Mouse (Mus musculus): ENCODE data around the gene Wasf2. TPM values are rescaled to one million over a fixed set of nuclear protein-coding genes. Genes with fewer than 3 reads are reported as not detected.

The Wasf2 gene
- total RNA-seq, 2 experiments from 2014 or later = 56.9 to 236 TPM

GRCm38 (mm10) chr4:133121416-133121815, 8.9 kb upstream of the Wasf2 start:
- no peak for ATAC-seq (ENCODE audit: poor library complexity, severe bottlenecking)

GRCm38 (mm10) chr4:133121974-133122637, 8.2 kb upstream of the Wasf2 start:
- no peak for ATAC-seq (ENCODE audit: poor library complexity, severe bottlenecking)

- ATAC-seq (ENCODE audit: poor library complexity, severe bottlenecking) = no peak
Measured at GRCm38 (mm10) chr4:133127079-133127478, 3.2 kb upstream of the Wasf2 start.

- no peak for ATAC-seq (ENCODE audit: poor library complexity, severe bottlenecking)
Measured at GRCm38 (mm10) chr4:133127894-133128293, 2.4 kb upstream of the Wasf2 start.

- no peak for ATAC-seq (ENCODE audit: poor library complexity, severe bottlenecking)
Measured at GRCm38 (mm10) chr4:133129391-133129790, 914 bp upstream of the Wasf2 start.

- ATAC-seq (ENCODE audit: poor library complexity, severe bottlenecking) = 0 out of 2 replicates have a peak, but pooled peaks have one; percentile 12
Measured at GRCm38 (mm10) chr4:133130890-133131741, 811 bp downstream of the Wasf2 start.

GRCm38 (mm10) chr4:133132027-133132426, 1.7 kb downstream of the Wasf2 start:
- peak; percentile 38 for ATAC-seq (ENCODE audit: poor library complexity, severe bottlenecking)

- no peak for ATAC-seq (ENCODE audit: poor library complexity, severe bottlenecking)
Measured at GRCm38 (mm10) chr4:133136946-133137345, 6.6 kb downstream of the Wasf2 start.

- ATAC-seq (ENCODE audit: poor library complexity, severe bottlenecking) = peak; percentile 56; the same call in 1 of the 2 replicates
Measured at GRCm38 (mm10) chr4:133138971-133139370, 8.7 kb downstream of the Wasf2 start.

GRCm38 (mm10) chr4:133155006-133155405, 24.7 kb downstream of the Wasf2 start:
- ATAC-seq (ENCODE audit: poor library complexity, severe bottlenecking) = no peak

- no peak for ATAC-seq (ENCODE audit: poor library complexity, severe bottlenecking)
Measured at GRCm38 (mm10) chr4:133155726-133156125, 25.4 kb downstream of the Wasf2 start.

GRCm38 (mm10) chr4:133156422-133156821, 26.1 kb downstream of the Wasf2 start:
- no peak for ATAC-seq (ENCODE audit: poor library complexity, severe bottlenecking)

GRCm38 (mm10) chr4:133156831-133157230, 26.5 kb downstream of the Wasf2 start:
- ATAC-seq (ENCODE audit: poor library complexity, severe bottlenecking) = no peak

- ATAC-seq (ENCODE audit: poor library complexity, severe bottlenecking) = peak; percentile 75
Measured at GRCm38 (mm10) chr4:133159127-133159526, 28.8 kb downstream of the Wasf2 start.

- ATAC-seq (ENCODE audit: poor library complexity, severe bottlenecking) = peak; percentile 85
Measured at GRCm38 (mm10) chr4:133159646-133160045, 29.3 kb downstream of the Wasf2 start.

- ATAC-seq (ENCODE audit: poor library complexity, severe bottlenecking) = no peak
Measured at GRCm38 (mm10) chr4:133160211-133160610, 29.9 kb downstream of the Wasf2 start.

- no peak for ATAC-seq (ENCODE audit: poor library complexity, severe bottlenecking)
Measured at GRCm38 (mm10) chr4:133160821-133161220, 30.5 kb downstream of the Wasf2 start.

GRCm38 (mm10) chr4:133162196-133162595, 31.9 kb downstream of the Wasf2 start:
- ATAC-seq (ENCODE audit: poor library complexity, severe bottlenecking) = no peak

GRCm38 (mm10) chr4:133166773-133167172, 36.5 kb downstream of the Wasf2 start:
- ATAC-seq (ENCODE audit: poor library complexity, severe bottlenecking) = no peak

GRCm38 (mm10) chr4:133169237-133170055, 39.1 kb downstream of the Wasf2 start:
- ATAC-seq (ENCODE audit: poor library complexity, severe bottlenecking) = peak; percentile 88

GRCm38 (mm10) chr4:133170056-133170524, 39.8 kb downstream of the Wasf2 start:
- ATAC-seq (ENCODE audit: poor library complexity, severe bottlenecking) = peak; percentile 88

Data from megakaryocyte, adult 5-6 weeks (primary cell).